Comparison of ENCODE assay signal across 8 mouse cellular contexts in genomic region chr6:108660878-108661389, GRCm38 (mm10). TPM values are rescaled to one million over a fixed set of nuclear protein-coding genes. Genes with fewer than 3 reads are reported as not detected.
DNase-seq lines count a peak whose midpoint lies in the region; ATAC-seq and TF ChIP-seq lines count a peak whose summit lies in the region.

No protein-coding gene starts in this region.

- TF ChIP-seq POLR2A in thymus, adult 2 months (IDR thresholded peaks at IDR 0.05; ENCODE audit: control insufficient read depth, extremely low read depth, insufficient read depth, low read length, poor library complexity): no peak

- DNase-seq in thymus, adult 2 months: peak; percentile 6
- no peak for DNase-seq in thymus, postnatal 4 days
- no peak for DNase-seq in liver, embryonic 11.5 days (ENCODE audit: low spot score)
- DNase-seq in cerebellum, adult 9-11 months: no peak
- no peak for DNase-seq in left cerebral cortex, postnatal 14 days (ENCODE audit: low spot score in 2 of 2)

- H3K27me3 ChIP-seq in erythroblast, embryonic 14.5 days (ENCODE audit: control insufficient read depth): peaks cover 47% of the 10 kb centered on the region
- H3K27me3 ChIP-seq in thymus, adult 2 months (ENCODE audit: control insufficient read depth, insufficient read depth, low read length): peaks cover 3% of the 10 kb centered on the region
- H3K27me3 ChIP-seq in liver, embryonic 11.5 days (replicated peaks; ENCODE audit: control insufficient read depth, insufficient read depth, low read length): peaks cover 50% of the 10 kb centered on the region
- H3K27me3 ChIP-seq in stomach, embryonic 15.5 days (replicated peaks): no peaks in the 10 kb centered on the region

- no peaks in the 10 kb centered on the region for H3K9me3 ChIP-seq in erythroblast, embryonic 14.5 days (ENCODE audit: control insufficient read depth, low read length)
- H3K9me3 ChIP-seq in liver, embryonic 11.5 days (ENCODE audit: control insufficient read depth, low read length): no peaks in the 10 kb centered on the region
- H3K9me3 ChIP-seq in stomach, embryonic 15.5 days: no peaks in the 10 kb centered on the region

- H3K4me2 ChIP-seq in liver, embryonic 11.5 days: peak overlapping the region; percentile 89
- H3K4me2 ChIP-seq in stomach, embryonic 15.5 days: peak overlapping the region; percentile 88

- intact Hi-C loops in left cerebral cortex, postnatal 14 days (cut with DNase I): loop anchor here (1.0 to 5.0 kb wide), 5 partner anchors 48 to 235 kb away; no protein-coding TSS in a partner anchor

- no peak for ATAC-seq in erythroblast, adult 5-6 weeks (replicated peaks; ENCODE audit: low FRiP score, poor library complexity, severe bottlenecking)
- ATAC-seq in liver, embryonic 11.5 days (replicated peaks; ENCODE audit: low FRiP score): no peak; the same call in 1 of the 2 replicates
- ATAC-seq in stomach, embryonic 15.5 days (ENCODE audit: insufficient read depth, low FRiP score, low read depth): no peak

- peak overlapping the region; percentile 51 for H3K9ac ChIP-seq in liver, embryonic 11.5 days (ENCODE audit: low read depth, low read length)
- peak overlapping the region; percentile 68 for H3K9ac ChIP-seq in stomach, embryonic 15.5 days

- 2% methylated on average over 18 of the region's 18 CpGs for WGBS in thymus, adult 2 months
- WGBS in liver, embryonic 11.5 days: 2% methylated on average over 18 of the region's 18 CpGs
- WGBS in stomach, embryonic 15.5 days: 1% methylated on average over 18 of the region's 18 CpGs

- H3K36me3 ChIP-seq in erythroblast, embryonic 14.5 days (ENCODE audit: control insufficient read depth): peaks cover 2% of the 10 kb centered on the region; the same call in 1 of the 2 replicates
- no peaks in the 10 kb centered on the region for H3K36me3 ChIP-seq in thymus, adult 2 months (ENCODE audit: control insufficient read depth, insufficient read depth, low read length)
- H3K36me3 ChIP-seq in liver, embryonic 11.5 days (ENCODE audit: control insufficient read depth, insufficient read depth, low read length): peaks cover 3% of the 10 kb centered on the region; the same call in 1 of the 2 replicates
- peaks cover 8% of the 10 kb centered on the region; the same call in 1 of the 2 replicates for H3K36me3 ChIP-seq in stomach, embryonic 15.5 days

- no peak overlapping the region for H3K27ac ChIP-seq in thymus, adult 2 months (ENCODE audit: control insufficient read depth, insufficient read depth, low read length)
- H3K27ac ChIP-seq in liver, embryonic 11.5 days (ENCODE audit: low read depth, low read length): peak overlapping the region; percentile 91
- H3K27ac ChIP-seq in stomach, embryonic 15.5 days: peak overlapping the region; percentile 99

- peak overlapping the region; percentile 60 for H3K4me3 ChIP-seq in erythroblast, embryonic 14.5 days (replicated peaks)
- H3K4me3 ChIP-seq in thymus, adult 2 months (ENCODE audit: control insufficient read depth, insufficient read depth, low read length): peak overlapping the region; percentile 48
- peak overlapping the region; percentile 59 for H3K4me3 ChIP-seq in liver, embryonic 11.5 days (ENCODE audit: low read depth, low read length)
- peak overlapping the region; percentile 66 for H3K4me3 ChIP-seq in stomach, embryonic 15.5 days (replicated peaks)

- H3K4me1 ChIP-seq in erythroblast, embryonic 14.5 days (ENCODE audit: control insufficient read depth): peaks cover 2% of the 10 kb centered on the region; the same call in 1 of the 2 replicates
- peaks cover 19% of the 10 kb centered on the region for H3K4me1 ChIP-seq in thymus, adult 2 months (replicated peaks; ENCODE audit: control insufficient read depth, insufficient read depth, low read length)
- H3K4me1 ChIP-seq in liver, embryonic 11.5 days (replicated peaks; ENCODE audit: control insufficient read depth, insufficient read depth, low read length): peaks cover 10% of the 10 kb centered on the region
- H3K4me1 ChIP-seq in stomach, embryonic 15.5 days: 0 out of 2 replicates have a peak, but pooled peaks cover 8% of the 10 kb centered on the region

- TF ChIP-seq CTCF in thymus, adult 2 months (IDR thresholded peaks at IDR 0.05; ENCODE audit: borderline replicate concordance, control insufficient read depth, extremely low read depth, insufficient read depth, low read length, poor library complexity): peak; percentile 27; the same call in 1 of the 2 replicates

RNA-seq across cellular contexts. Expression of gene Bhlhe40, which starts 0.5 kb away (rescaled TPM):
- 0.17 and 0.20 TPM in 2 replicates for polyA plus RNA-seq in erythroblast, embryonic 14.5 days (2012)
- total RNA-seq in erythroblast, adult 5-6 weeks (2015; ENCODE audit: low replicate concordance): 3.3 and 8.6 TPM in 2 replicates
- total RNA-seq in erythroblast, adult 5-6 weeks (2017; ENCODE audit: low replicate concordance): 2.9 and 11.7 TPM in 2 replicates
- 6.2 and 7.9 TPM in 2 replicates for polyA plus RNA-seq in thymus, adult 2 months (2012; rRNA removed)
- 8.3 and 8.9 TPM in 2 replicates for polyA plus RNA-seq in liver, embryonic 11.5 days (2014; fragmentation: Nextera tagmentation; extraction: Ambion mirVana)
- polyA plus RNA-seq in stomach, embryonic 15.5 days (2015; fragmentation: Nextera tagmentation; extraction: Ambion mirVana): 27.4 TPM in 2 replicates
- 10 to 100 TPM; 55.2 to 77.3 TPM for total RNA-seq in left cerebral cortex, postnatal 14 days (2021)
